Mouse (Mus musculus): ENCODE measurements at regions not wholly inside any gene's neighbourhood (a gene's known extent, or its start where the extent isn't known, plus 50 kb on each side); places are given as distances from the start of the nearest gene placed in this dataset.

DNA sequence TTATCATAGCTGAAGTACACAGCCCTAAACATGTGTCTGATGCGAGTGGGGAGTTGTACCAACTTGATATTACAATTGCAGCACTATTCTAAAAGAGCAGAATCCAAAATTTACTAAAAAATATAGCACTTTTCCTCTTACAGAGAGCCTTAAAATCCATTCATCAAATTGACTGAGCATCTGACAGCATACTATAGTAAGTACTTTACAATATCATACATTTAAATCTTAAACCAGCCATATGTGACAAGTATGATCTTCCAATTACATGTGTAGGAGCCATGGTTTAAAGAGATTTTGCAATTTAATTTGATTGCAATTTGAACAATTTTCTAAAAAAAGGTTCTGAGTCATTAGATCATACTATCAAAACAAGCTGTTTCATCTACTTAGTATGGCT lies 676.9 kb downstream of the Ipo11 start:
- no peak for TF ChIP-seq FLI1 (IDR thresholded peaks at IDR 0.05; ENCODE audit: low read length)
- TF ChIP-seq GATA1 (IDR thresholded peaks at IDR 0.05; ENCODE audit: borderline replicate concordance, low read length): no peak

Measured in megakaryocyte, embryonic 14.5 days (primary cell).